Mouse (Mus musculus) spleen, adult 12 weeks (tissue): ENCODE results near the gene Paqr7.
"Not testable (repeated sequence)": the region's sequence is repeated elsewhere in the genome, so short reads cannot be mapped to it uniquely, and the experiment has no call there.

ENCODE experiments used
- DNase-seq: peaks from one replicate; pipeline ENCODE4 v3.0.0; 2022; ENCODE audit warnings: low spot score

Gene Paqr7

DNA sequence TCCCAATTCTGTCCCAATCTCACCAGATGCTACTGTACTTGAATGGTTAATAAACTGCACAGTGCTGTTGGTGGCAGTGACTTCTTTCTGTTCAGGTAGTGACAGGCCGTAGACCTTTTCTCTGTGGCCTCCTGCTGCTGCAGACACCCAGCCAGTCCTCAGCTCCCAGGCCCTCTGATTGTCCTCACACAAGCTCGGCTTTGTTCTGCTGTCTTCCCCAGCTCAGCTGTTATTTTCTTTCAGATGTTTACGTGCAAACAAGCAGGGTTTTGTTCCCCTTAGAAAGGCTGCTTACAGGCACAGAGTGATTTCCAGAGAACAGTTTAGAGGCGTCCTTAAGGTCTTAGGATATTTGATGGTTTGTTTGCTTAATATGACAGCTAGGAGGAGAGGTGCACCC is 22.7 kb upstream of the Paqr7 start:
- no peak for DNase-seq

DNA sequence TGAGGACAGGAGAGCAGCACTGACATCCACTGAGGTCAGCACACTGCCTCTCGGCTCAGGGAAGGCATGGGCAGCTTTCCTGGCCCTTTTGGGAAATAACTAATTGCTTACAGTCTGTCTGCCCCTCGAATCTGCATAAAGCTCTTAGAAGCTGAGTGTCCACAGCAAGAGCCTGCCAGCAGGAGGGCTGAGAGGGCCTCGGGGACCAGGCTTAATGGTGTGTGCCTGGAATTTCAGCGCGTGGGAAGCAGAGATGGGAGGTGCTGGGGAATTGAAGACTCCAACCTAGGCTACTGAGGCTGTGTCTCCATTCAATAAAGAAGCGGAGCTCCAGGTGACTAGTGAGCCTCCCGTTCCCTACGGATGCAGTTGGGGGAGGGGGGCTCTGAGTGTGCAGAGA is 22.3 kb upstream of the Paqr7 start:
- DNase-seq = no peak

DNA sequence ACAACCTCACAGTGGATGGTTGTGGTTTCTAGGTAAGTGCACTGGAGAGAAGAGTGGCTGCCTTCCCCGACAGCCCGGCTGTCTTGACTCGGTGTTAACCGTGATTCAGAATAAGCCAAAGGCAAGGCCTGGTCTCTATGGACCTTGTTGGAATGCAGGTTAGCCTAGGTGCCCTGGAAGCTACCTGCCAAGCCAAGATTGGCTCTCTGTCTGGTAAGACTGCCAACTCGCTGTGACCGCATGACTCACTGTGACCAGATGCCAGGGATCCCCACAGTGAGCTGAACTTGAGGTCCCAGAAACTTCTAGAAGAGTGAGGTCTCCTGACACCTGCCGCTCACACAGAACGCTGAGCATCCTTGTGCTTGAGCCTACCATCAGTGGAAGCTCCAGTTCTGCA is 19.6 kb upstream of the Paqr7 start:
- DNase-seq = no peak

GRCm38 (mm10) chr4:134478031-134478430 is 18.5 kb upstream of the Paqr7 start:
- DNase-seq = peak; percentile 88

GRCm38 (mm10) chr4:134479839-134480238 is 16.7 kb upstream of the Paqr7 start:
- DNase-seq = no peak

DNA sequence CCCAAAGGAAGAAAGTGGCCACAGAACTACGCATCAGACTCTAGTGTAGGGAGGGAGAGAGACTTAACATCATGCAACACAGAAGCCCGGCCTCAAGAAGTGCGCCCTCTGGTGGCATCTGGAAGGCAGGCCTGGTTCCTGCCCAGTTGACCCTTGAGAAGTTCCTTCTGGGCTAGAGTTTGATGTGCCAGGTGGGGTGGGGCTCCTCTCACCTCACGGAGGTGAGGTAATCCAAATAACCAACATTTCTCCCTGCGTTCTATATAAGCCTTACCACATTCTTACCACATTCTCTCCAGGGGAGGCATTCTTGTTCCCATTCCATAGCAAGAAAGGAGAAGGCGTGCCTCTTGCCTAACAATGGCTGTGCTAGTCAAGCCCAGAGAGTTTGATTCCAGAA is 15.6 kb upstream of the Paqr7 start:
- DNase-seq = peak; percentile 61

GRCm38 (mm10) chr4:134481270-134481669 is 15.2 kb upstream of the Paqr7 start:
- no peak for DNase-seq

DNA sequence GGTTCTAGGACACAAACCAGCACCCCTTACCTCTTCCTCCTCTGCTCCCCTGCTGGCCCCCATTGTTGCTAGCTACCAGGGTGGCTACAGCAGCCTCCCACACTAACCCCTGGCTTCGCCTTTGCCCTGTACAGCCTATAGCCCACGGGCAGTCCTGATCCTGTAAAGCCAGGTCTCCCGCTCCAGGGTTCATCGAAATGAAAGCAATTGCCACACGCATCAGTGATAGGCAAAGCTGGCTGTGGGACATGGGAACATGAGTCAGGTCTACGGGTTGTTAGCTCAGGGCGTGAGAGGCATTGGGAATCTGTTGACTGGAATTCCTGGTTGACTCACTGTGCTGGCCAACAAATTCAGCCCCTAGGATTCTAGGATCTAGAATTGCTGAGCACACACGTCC is 14.1 kb upstream of the Paqr7 start:
- no peak for DNase-seq

DNA sequence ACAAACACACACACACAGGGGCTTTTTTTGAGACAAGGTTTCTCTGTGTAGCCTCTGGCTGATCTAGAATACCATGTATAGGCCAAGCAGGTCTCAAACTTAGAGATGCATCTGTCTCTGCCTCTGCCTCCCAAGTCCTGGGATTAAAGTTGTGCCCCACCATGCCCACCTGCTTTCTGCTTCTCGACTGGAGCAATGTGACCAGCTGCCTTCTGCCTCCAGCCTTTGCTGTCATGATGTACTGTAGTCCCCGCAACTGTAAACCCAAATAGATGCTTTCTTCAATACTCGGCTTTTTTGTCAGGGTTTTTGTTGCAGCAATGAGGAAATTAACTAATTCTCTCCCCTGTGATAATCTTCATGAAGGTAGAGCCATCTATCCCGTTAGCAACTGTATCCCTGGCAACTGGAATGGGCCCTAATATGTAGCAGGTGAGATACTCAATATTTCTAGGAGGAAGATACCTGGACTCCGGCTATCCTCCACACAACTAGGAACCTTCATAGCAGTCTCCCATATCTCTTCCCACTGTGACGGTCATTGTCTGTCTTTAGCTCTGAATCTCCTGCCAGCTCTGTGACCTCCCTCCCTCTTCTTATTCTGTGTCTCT is 13.3 kb upstream of the Paqr7 start:
- no peak for DNase-seq

GRCm38 (mm10) chr4:134483696-134484095 is 12.8 kb upstream of the Paqr7 start:
- DNase-seq = no peak

DNA sequence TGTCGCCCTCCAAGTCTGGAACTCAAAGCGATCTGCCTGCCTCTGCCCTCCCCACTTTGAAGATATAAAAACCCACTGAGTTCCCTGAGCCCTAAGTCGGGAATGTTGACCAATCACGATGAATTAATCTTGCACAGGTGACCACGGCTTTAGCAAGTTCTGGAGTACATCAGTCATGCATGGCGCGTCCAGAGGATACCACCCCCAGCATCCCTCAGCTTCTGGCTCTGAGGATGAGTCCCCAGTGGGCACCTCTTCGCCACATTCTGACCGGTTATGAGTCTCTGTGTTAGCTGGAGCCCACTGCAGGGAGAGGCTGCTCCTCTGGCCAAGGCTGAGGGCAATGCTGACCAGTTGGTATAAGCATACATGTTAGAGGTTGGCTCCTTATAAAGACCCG is 12.3 kb upstream of the Paqr7 start:
- DNase-seq = no peak

DNA sequence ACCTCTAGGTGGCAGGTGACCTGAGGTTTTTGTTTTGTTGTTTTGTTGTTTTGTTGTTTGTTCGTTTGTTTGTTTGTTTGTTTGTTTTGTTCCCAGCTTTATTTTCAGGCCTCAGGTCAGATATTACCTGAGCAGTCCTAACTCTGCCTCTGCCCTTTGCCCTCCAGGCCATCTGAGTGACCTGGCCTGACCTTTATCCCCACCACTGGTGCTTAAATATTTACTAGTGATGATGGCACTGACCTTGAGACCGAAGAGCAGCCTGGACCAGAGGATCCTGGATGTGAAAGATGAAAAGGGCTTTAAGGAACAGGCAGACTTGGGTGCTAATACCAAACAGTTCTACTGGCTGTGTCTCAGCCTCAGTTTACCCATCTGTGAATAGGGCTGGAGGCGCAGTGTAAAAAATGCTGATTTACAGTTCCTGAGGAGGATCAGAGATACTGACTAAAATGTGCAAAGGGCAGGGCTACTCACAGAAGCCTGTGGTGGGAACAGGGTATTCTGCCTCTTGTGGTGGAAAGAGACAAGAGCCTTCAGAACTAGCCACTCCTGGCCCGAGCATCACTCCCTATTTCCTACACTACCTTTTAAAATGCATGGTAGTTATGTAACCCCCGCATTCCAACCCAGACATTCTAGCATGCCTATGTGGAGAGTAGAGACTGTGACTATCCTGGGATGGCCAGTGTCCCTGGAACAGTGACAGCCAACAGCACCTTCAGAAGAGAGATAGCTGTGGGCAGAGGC is 11.2 kb upstream of the Paqr7 start:
- DNase-seq = no peak

GRCm38 (mm10) chr4:134488211-134488610 is 8.3 kb upstream of the Paqr7 start:
- DNase-seq = no peak

GRCm38 (mm10) chr4:134489986-134490665 is 6.4 kb upstream of the Paqr7 start:
- DNase-seq = no peak

- DNase-seq = no peak
Measured at GRCm38 (mm10) chr4:134491716-134492115, 4.8 kb upstream of the Paqr7 start.

DNA sequence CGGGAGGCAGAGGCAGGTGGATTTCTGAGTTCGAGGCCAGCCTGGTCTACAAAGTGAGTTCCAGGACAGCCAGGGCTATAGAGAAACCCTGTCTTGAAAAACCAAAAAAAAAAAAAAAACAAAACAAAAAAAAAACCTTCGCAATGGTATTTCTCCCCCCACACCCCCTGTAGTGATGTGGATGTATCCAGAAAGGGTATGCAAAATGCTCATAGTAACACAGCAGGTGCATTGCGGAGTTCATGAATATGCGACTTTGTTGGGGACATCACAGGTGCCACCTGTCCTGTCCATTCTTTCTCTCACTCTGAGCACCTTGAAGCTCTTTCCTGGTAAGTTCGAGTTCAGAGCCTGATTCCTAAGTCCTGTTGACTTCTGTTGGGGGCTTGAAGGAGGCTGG is 2.3 kb upstream of the Paqr7 start:
- not testable (repeated sequence) for DNase-seq

GRCm38 (mm10) chr4:134494780-134495545 is 1.5 kb upstream of the Paqr7 start:
- DNase-seq = peak; percentile 40

GRCm38 (mm10) chr4:134495546-134495923 is 962 bp upstream of the Paqr7 start:
- no peak for DNase-seq

- no peak for DNase-seq
Measured at GRCm38 (mm10) chr4:134497223-134497622, 726 bp downstream of the Paqr7 start.

DNA sequence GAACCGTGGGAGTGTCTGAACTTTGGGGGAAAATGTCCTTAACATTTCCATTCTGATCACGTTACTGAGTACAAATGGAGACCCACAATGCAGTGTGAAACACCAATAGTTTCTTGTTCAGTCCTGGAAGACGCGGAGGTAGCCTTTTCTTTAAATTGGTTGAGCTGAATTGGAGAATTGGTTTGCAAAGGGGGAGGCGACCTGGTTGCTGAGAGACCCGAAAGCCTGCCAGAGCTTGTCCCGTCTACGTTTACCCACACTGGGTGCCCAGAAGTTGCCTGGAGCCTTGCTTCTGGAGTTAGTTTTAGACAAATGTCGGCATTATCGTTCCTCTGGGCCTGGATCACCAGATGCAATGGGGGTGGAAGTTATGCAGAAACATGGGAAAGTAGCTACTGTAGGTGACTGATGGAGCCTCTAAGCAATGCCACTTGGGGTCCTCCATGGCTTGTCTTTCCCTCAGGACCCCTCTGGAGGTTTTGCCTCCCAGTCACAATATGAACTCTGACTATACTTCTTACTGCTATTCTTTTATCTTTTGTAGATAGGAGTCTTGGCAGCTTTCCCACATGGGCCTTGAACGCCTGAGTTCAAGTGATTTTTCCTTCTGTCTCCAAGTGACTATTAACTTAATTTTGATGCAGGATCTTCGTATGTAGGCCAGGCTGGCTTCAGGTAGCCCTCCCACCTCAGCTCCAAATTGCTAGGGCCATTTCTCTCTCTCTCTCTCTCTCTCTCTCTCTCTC is 1.7 kb downstream of the Paqr7 start:
- DNase-seq = no peak

- not testable (repeated sequence) for DNase-seq
Measured at GRCm38 (mm10) chr4:134498983-134499382, 2.5 kb downstream of the Paqr7 start.

- no peak for DNase-seq
Measured at GRCm38 (mm10) chr4:134501095-134501494, 4.6 kb downstream of the Paqr7 start.
